Mouse (Mus musculus): ENCODE results near the gene Samhd1.

- TF ChIP-seq CTCF (IDR thresholded peaks at IDR 0.05; ENCODE audit: insufficient read depth, low read depth, low read length): no peak
- TF ChIP-seq POLR2A (IDR thresholded peaks at IDR 0.05; ENCODE audit: insufficient read depth, low read depth, low read length): no peak
Measured at GRCm38 (mm10) chr2:157075685-157076084, 59.4 kb downstream of the Samhd1 start.
